Mouse (Mus musculus): Measurements from ENCODE around the gene Rgr.
"Not testable (repeated sequence)": the region's sequence is repeated elsewhere in the genome, so short reads cannot be mapped to it uniquely, and the experiment has no call there.

Rgr gene

GRCm38 (mm10) chr14:37002852-37003251 is 45.9 kb downstream of the Rgr start:
- no peak for DNase-seq (ENCODE audit: low spot score in 2 of 2)

GRCm38 (mm10) chr14:37000780-37001179 is 48.0 kb downstream of the Rgr start:
- DNase-seq (ENCODE audit: low spot score in 2 of 2): not testable (repeated sequence)

DNA sequence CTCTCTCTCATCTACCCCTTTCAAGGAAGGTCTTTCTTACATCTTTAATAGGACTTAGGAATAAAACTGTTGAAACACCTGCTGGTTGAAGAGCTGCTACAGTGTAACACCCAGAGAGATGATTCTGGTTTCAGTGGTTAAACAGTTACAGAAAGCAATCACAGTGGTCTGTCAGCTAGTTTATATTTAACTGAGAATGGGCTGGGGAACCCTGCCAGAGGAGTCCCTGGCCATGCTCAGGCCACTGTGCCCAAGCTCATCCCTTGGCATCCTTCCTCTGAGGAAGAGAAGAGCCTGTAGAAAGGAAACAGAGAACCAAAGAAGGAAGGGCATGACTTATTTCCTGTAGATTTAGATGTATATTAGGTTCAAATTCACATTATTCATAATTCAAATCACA is 59.0 kb downstream of the Rgr start:
- no peak for DNase-seq (ENCODE audit: low spot score in 2 of 2)

- no peak for DNase-seq (ENCODE audit: low spot score in 2 of 2)
Observed at GRCm38 (mm10) chr14:36985693-36986092, 63.1 kb downstream of the Rgr start.

Data from natural killer cell, adult 2 months (primary cell).